Mouse (Mus musculus): Measurements from ENCODE around the gene 1700007K13Rik.
A peak's percentile ranks its signal among the peaks of the same experiment; 100 is the strongest.

Gene 1700007K13Rik

DNA sequence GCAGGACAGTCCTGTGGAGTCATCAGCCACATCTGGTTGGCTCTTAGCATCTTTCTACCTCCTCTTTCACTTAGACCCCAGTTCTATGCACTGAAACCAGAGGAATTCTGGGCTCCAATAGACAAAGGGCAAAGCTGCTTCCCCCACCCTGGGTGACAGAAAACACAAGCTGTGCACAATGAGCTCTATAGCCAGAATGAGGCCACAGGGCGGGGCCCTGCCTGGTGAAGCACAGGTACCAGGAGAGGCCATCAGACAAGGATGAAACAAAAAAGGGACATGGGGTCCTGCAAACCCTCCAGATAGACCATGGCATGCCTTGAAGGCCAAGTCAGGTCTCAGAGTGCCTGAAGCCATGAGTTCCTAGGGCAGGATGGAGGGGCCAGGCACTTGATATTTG lies 49.6 kb downstream of the 1700007K13Rik start:
- DNase-seq (ENCODE audit: low spot score in 2 of 2) = no peak

DNA sequence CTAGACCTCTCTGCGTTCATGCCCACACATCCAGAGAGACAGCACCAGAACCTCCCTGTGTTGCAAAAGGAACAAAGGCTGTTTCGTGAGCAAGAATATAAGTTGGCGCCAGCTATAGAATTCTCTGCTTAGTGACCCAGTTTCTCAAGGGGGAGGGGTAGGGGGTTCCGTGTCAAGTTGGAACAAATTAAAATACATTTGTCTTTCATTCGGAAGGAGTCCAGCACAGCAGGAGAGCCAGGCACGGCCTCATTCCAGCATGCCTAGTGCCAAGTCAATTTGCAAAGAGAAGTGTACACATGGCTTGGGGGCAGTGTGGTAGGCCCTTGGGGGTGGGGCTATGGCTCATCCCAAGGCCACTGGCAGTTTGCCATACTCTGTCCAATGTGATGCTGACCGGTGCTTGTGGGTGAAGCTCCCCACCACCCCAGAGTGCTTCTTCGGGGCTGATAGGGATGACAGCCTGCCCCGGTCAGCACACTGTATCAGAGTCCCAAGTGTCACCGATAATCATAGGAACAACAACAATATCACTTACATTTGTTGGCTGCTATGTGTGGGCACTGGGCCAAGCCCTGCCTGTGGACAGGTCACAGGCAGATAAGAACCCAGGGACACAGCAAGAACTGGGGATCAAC lies 50.6 kb downstream of the 1700007K13Rik start:
- peak; percentile 22 to 59 for DNase-seq (ENCODE audit: low spot score in 2 of 2)

DNA sequence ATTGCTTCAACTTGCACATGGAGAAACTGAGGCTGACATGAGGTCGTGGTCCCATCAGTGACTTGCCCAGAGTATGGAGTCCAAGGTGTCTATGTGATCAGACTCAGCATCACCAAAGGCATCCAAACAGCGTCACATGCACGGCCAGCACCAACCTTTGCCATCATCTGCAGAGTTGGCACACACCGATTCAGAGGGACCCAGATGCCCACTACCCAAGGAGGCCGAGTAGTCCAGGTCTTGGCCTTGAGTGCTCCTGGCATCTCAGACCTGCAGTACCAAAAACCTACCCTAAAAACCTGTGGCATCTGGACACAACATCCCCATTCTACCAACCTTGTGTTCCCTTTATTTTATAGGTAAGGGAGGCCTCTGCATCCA lies 51.4 kb downstream of the 1700007K13Rik start:
- DNase-seq (ENCODE audit: low spot score in 2 of 2) = no peak

DNA sequence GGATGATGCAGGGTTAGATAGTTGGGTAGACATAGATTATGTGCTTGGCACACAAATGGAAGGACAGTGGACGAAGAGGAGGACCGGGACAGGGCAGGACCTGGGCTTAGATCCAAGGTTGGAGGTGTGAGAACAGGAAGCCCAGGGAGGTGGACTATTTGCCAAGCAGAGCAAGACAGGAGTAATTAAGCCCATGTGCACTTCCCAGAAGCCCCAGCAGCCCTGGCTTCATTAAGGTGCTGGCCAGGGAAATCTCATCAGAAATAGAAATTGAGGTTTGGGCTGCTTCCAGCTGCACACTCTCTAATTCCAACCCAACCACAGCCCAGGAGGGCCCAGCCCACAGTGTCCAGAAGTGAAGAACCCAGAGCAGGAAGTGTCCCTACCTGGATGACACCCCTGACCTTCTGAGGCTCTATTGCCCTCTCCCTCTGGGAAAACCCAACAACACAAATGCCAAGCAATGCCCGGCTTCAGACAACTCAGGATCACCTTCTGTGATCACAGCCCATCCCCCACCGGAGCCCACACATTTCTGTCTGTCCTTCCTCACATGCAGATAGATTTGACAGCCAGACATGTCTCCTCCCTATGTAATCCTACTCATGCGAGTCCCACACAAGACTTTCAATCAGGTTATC lies 51.9 kb downstream of the 1700007K13Rik start:
- DNase-seq (ENCODE audit: low spot score in 2 of 2) = no peak

DNA sequence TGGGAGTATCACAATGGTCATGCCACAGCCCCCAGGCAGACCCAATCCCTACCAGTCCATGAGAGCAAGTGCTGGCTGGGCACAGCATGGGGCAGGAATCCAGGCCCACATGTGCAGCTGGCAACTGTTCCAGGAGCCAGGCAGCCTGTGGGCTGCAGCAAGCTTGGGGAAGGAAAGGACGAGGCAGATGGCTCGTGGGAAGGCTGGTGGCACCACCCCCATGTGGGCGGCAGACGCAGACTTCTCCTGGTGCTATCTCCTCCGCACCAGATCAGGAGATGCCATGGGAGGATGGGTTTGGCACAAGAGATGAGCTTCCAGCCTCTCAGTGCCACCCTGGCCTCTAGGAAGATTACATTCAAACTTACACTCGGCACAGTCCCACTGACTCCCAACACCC lies 53.2 kb downstream of the 1700007K13Rik start:
- DNase-seq (ENCODE audit: low spot score in 2 of 2) = peak; percentile 52 to 75
